Mouse (Mus musculus): ENCODE measurements around the gene Lhfpl3.

DNA sequence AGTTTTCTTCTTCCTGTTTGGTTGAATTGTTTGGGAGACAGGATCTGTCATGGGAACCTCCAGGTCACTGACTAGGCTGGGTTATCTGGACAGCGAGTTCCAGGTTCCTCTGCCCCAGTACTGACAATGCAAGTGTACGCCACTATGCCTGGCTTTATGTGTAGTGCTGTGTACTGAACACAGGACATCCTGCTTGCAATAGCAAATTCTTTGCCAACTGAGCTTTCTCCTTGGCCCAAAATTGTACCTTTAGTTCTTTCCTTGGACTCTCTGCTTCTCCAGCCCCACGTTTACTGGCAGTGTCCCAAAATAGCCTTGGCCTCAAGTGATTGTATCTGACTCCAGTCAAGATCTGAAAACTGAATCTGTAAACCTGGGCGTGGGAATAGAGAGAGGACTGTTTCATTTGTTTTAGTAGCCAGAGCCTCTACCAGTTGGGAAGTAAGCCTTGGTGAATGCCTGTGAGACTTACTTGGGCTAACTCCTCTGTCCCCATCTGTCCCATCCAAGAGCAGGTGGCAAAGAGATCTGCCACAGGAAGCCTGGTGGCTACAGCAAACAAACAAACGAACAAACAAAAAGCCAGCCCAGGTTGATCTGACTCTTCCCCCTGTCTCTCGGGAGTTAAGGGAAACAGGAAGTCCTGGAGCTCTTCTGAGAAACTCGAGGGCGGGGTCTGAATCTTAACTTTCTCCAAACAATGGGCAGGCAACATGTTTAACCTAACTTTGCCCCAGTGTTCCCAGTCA lies 269.9 kb downstream of the Lhfpl3 start:
- TF ChIP-seq CTCF (IDR thresholded peaks at IDR 0.05; ENCODE audit: low read depth) (no peak), EP300 (IDR thresholded peaks at IDR 0.05; ENCODE audit: low read depth) (no peak)
